Comparison of ENCODE assay signal across 14 mouse cellular contexts in the genomic region with DNA sequence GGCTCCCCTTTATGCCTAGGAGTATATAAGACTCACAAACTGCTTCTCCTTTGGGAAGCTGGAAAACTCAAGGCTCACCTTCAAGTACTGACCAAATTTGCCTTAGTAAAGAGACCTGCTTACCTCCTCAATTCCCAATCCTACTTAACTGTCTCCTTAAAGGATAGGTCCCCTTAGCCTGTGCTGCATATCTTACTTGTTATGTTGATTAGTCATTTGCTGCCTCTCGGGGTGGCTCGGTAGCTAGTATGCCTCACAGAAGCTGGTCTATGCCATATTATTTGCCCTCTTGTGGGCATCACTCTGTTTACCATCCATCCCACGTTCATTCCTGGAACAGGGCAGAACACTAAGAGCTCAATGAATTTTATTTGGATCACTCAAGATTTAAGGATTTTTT. TPM values are rescaled to one million over a fixed set of nuclear protein-coding genes. Genes with fewer than 3 reads are reported as not detected.
DNase-seq lines count a peak whose midpoint lies in the region; ATAC-seq and TF ChIP-seq lines count a peak whose summit lies in the region.
"Had no signal": no experiment of that assay in that cellular context is flagged by ENCODE, and none has a peak within 500 bp of the region (broad histone marks: within the 10 kb centered on the region; RNA-seq: fewer than 3 reads in every experiment).

No protein-coding gene starts in this region.

- H3K4me3 ChIP-seq in left cerebral cortex, adult 2 months, result no peak overlapping the region
- no peak overlapping the region for H3K4me3 ChIP-seq in forebrain, embryonic 12.5 days (replicated peaks)
- no peak overlapping the region for H3K4me3 ChIP-seq in hindbrain, embryonic 15.5 days
- H3K4me3 ChIP-seq in neural tube, embryonic 14.5 days (ENCODE audit: low read depth, low read length), result no peak overlapping the region
- H3K4me3 ChIP-seq: erythroblast, embryonic 14.5 days; lung, embryonic 15.5 days had no signal

- peaks cover 13% of the 10 kb centered on the region for H3K4me1 ChIP-seq in forebrain, embryonic 12.5 days
- peaks cover 23% of the 10 kb centered on the region for H3K4me1 ChIP-seq in hindbrain, embryonic 15.5 days (replicated peaks)
- peaks cover 9% of the 10 kb centered on the region; the same call in 1 of the 2 replicates for H3K4me1 ChIP-seq in neural tube, embryonic 14.5 days (ENCODE audit: control insufficient read depth, insufficient read depth, low read length)

- no peak overlapping the region for H3K9ac ChIP-seq in forebrain, embryonic 12.5 days
- H3K9ac ChIP-seq in hindbrain, embryonic 15.5 days, result no peak overlapping the region
- no peak overlapping the region for H3K9ac ChIP-seq in neural tube, embryonic 14.5 days (replicated peaks; ENCODE audit: low read depth, low read length)
- H3K9ac ChIP-seq: lung, embryonic 15.5 days had no signal

- ATAC-seq in forebrain, embryonic 12.5 days (ENCODE audit: low FRiP score), result peak; percentile 18; the same call in 1 of the 2 replicates
- ATAC-seq in hindbrain, embryonic 15.5 days (ENCODE audit: low FRiP score, low read depth), result 0 out of 2 replicates have a peak, but pooled peaks have one; percentile 17
- peak; percentile 53; the same call in 1 of the 2 replicates for ATAC-seq in neural tube, embryonic 14.5 days (ENCODE audit: low read depth)

- 32% methylated on average over 3 of the region's 3 CpGs for WGBS in forebrain, embryonic 12.5 days
- WGBS in hindbrain, embryonic 15.5 days, result 16% methylated on average over 3 of the region's 3 CpGs
- 20% methylated on average over 3 of the region's 3 CpGs for WGBS in neural tube, embryonic 14.5 days

- H3K9me3 ChIP-seq in forebrain, embryonic 12.5 days, result no peaks in the 10 kb centered on the region
- H3K9me3 ChIP-seq in hindbrain, embryonic 15.5 days, result no peaks in the 10 kb centered on the region
- no peaks in the 10 kb centered on the region for H3K9me3 ChIP-seq in neural tube, embryonic 14.5 days (ENCODE audit: control insufficient read depth, low read length)
- H3K9me3 ChIP-seq: lung, embryonic 15.5 days had no signal

- no peak for TF ChIP-seq CTCF in left cerebral cortex, adult 2 months (IDR thresholded peaks at IDR 0.05)

- no peaks in the 10 kb centered on the region for H3K27me3 ChIP-seq in forebrain, embryonic 12.5 days
- H3K27me3 ChIP-seq in hindbrain, embryonic 15.5 days, result no peaks in the 10 kb centered on the region
- no peaks in the 10 kb centered on the region for H3K27me3 ChIP-seq in neural tube, embryonic 14.5 days (ENCODE audit: control insufficient read depth, insufficient read depth, low read length)
- H3K27me3 ChIP-seq: lung, embryonic 15.5 days had no signal

- H3K4me2 ChIP-seq in forebrain, embryonic 12.5 days, result no peak overlapping the region
- H3K4me2 ChIP-seq in hindbrain, embryonic 15.5 days, result 0 out of 2 replicates have a peak overlapping the region, but pooled peaks have one; percentile 9
- peak overlapping the region; percentile 11; the same call in 1 of the 2 replicates for H3K4me2 ChIP-seq in neural tube, embryonic 14.5 days (ENCODE audit: low read depth, low read length)
- H3K4me2 ChIP-seq: lung, embryonic 15.5 days had no signal

- H3K27ac ChIP-seq in left cerebral cortex, adult 2 months, result peak overlapping the region; percentile 36; the same call in 1 of the 2 replicates
- H3K27ac ChIP-seq in forebrain, embryonic 12.5 days, result peak overlapping the region; percentile 68
- peak overlapping the region; percentile 62 for H3K27ac ChIP-seq in hindbrain, embryonic 15.5 days (replicated peaks)
- peak overlapping the region; percentile 64; the same call in 1 of the 2 replicates for H3K27ac ChIP-seq in neural tube, embryonic 14.5 days (ENCODE audit: low read depth, low read length)
- H3K27ac ChIP-seq: lung, embryonic 15.5 days had no signal

- intact Hi-C loops in left cerebral cortex, adult 2 months (cut with DNase I), result no loop called here

- H3K36me3 ChIP-seq in forebrain, embryonic 12.5 days (replicated peaks), result no peaks in the 10 kb centered on the region
- no peaks in the 10 kb centered on the region for H3K36me3 ChIP-seq in hindbrain, embryonic 15.5 days
- H3K36me3 ChIP-seq in neural tube, embryonic 14.5 days (ENCODE audit: control insufficient read depth, insufficient read depth, low read length), result no peaks in the 10 kb centered on the region
- H3K36me3 ChIP-seq: lung, embryonic 15.5 days had no signal

- DNase-seq in left cerebral cortex, adult 2 months (ENCODE audit: extremely low spot score in 1 of 2, low spot score in 2 of 2), result no peak
- DNase-seq in left cerebral cortex, adult 18-20 months (ENCODE audit: low spot score in 2 of 2), result no peak
- DNase-seq in thymus, adult 18-20 months, result no peak
- DNase-seq in layer of hippocampus, adult 11-12 months (ENCODE audit: low spot score), result no peak
- DNase-seq: cerebellum, adult 8-10 months; heart, postnatal 4 days; kidney, adult 8-10 months had no signal

RNA-seq across cellular contexts. Expression of a gene that starts 14.7 kb away (rescaled TPM):
- total RNA-seq in left cerebral cortex, adult 2 months (2021), result 10 to 100 TPM; 31.4 to 31.8 TPM
- total RNA-seq in left cerebral cortex, adult 18-20 months (2021), result 10 to 100 TPM; 29.4 to 35.4 TPM
- 38.0 and 40.8 TPM in 2 replicates for polyA plus RNA-seq in forebrain, embryonic 12.5 days (2016; fragmentation: Nextera tagmentation; extraction: Ambion mirVana)
- polyA plus RNA-seq in hindbrain, embryonic 15.5 days (2015; fragmentation: Nextera tagmentation; extraction: Ambion mirVana), result 46.9 and 47.7 TPM in 2 replicates
- 70.3 and 74.0 TPM in 2 replicates for polyA plus RNA-seq in neural tube, embryonic 14.5 days (2014; fragmentation: Nextera tagmentation; extraction: Ambion mirVana)
- total RNA-seq: megakaryocyte, adult 5-6 weeks; neutrophil, adult 5-6 weeks had no signal
- polyA plus RNA-seq: erythroblast, embryonic 14.5 days had no signal
